Mouse (Mus musculus) liver, postnatal 0 days (tissue): ENCODE measurements around the gene Gm29609.

ENCODE experiments used
- CTCF ChIP-seq: sonication (generic); IDR thresholded peaks from 2 replicates; pipeline ENCODE4 v1.5.1; 2016; ENCODE audit warnings: antibody characterized with exemption, low read depth
- EP300 ChIP-seq: IDR thresholded peaks from 2 replicates; pipeline ENCODE4 v1.6.1; 2016; ENCODE audit warnings: antibody characterized with exemption, low read depth, mild to moderate bottlenecking

GRCm38 (mm10) chr5:31199321-31199892 is 19.7 kb upstream of the Gm29609 start:
- TF ChIP-seq CTCF = no peak
- no peak for TF ChIP-seq EP300
